Mouse (Mus musculus) heart, adult 2 months (tissue): ENCODE measurements at regions not wholly inside any gene's neighbourhood (a gene's known extent, or its start where the extent isn't known, plus 50 kb on each side); places are given as distances from the start of the nearest gene placed in this dataset.

Experiments used
- CTCF ChIP-seq: fragments of 200-600 bp; IDR thresholded peaks from 2 replicates; pipeline ENCODE4 v1.8.1; 2022; ENCODE audit warnings: antibody characterized with exemption, mild to moderate bottlenecking, moderate library complexity
- POLR2A ChIP-seq: fragments of 200-500 bp; IDR thresholded peaks from 2 replicates; pipeline ENCODE4 v1.6.1; 2011; ENCODE audit warnings: mild to moderate bottlenecking, low read depth, low read length, control low read depth; ENCODE audit not compliant: insufficient read depth

DNA sequence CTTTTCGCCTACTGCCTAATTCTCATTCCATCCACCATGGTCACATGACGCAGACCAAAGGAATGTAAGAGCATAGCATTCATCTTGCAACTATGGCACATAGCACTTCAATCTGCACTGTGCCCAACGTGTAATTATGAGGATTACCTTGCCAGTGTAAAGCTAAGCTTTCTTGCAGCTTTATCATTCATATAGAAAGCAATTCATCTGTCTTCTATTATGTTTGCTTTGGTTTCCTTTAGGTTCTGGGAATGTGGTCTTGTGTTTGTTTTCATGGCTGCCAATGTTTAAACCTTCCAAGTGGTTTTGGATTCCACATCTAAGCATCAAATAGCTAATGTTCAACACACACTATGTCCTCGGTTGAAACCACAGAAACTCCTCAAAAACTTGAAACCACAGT, 307.2 kb downstream of the Olfr1505 start:
- no peak for TF ChIP-seq POLR2A
- TF ChIP-seq CTCF = no peak
